In genomic region chr3:88603714-88604161, GRCm38 (mm10) we compare ENCODE assay signal across 8 mouse cellular contexts. TPM values are rescaled to one million over a fixed set of nuclear protein-coding genes. Genes with fewer than 3 reads are reported as not detected.
DNase-seq lines count a peak whose midpoint lies in the region; ATAC-seq and TF ChIP-seq lines count a peak whose summit lies in the region.
"Had no signal": no experiment of that assay in that cellular context is flagged by ENCODE, and none has a peak within 500 bp of the region (broad histone marks: within the 10 kb centered on the region; RNA-seq: fewer than 3 reads in every experiment).

No protein-coding gene starts in this region.

- no peak overlapping the region for H3K9ac ChIP-seq in intestine, embryonic 14.5 days (ENCODE audit: low read length)
- H3K9ac ChIP-seq in liver, embryonic 16.5 days (ENCODE audit: low read depth, low read length) = no peak overlapping the region

- no peak overlapping the region for H3K27ac ChIP-seq in intestine, embryonic 14.5 days (ENCODE audit: low read depth)
- 0 out of 2 replicates have a peak overlapping the region, but pooled peaks have one; percentile 4 for H3K27ac ChIP-seq in liver, embryonic 16.5 days (ENCODE audit: low read length)
- H3K27ac ChIP-seq in spleen, adult 2 months (ENCODE audit: insufficient read depth, low read length) = no peak overlapping the region

- 27% methylated on average over 6 of the region's 6 CpGs for WGBS in intestine, embryonic 14.5 days
- WGBS in liver, embryonic 16.5 days (ENCODE audit: insufficient replicate concordance) = 11% methylated on average over 6 of the region's 6 CpGs
- 12% methylated on average over 6 of the region's 6 CpGs for WGBS in spleen, adult 2 months

- ATAC-seq in erythroid progenitor cell, adult 5-6 weeks (replicated peaks; ENCODE audit: low FRiP score, poor library complexity, severe bottlenecking) = 0 out of 2 replicates have a peak, but pooled peaks have one; percentile 35
- ATAC-seq in intestine, embryonic 14.5 days (replicated peaks; ENCODE audit: low FRiP score, low TSS enrichment, low read depth) = no peak
- peak; percentile 67 for ATAC-seq in liver, embryonic 16.5 days (ENCODE audit: low read depth)

- no peak for TF ChIP-seq POLR2A in spleen, adult 2 months (IDR thresholded peaks at IDR 0.05; ENCODE audit: low read depth, low read length)

- H3K9me3 ChIP-seq in intestine, embryonic 14.5 days (ENCODE audit: control insufficient read depth, low read length) = no peaks in the 10 kb centered on the region
- H3K9me3 ChIP-seq in liver, embryonic 16.5 days (replicated peaks; ENCODE audit: control insufficient read depth, low read length) = no peaks in the 10 kb centered on the region

- H3K36me3 ChIP-seq in intestine, embryonic 14.5 days (ENCODE audit: control insufficient read depth, insufficient read depth, low read length) = no peaks in the 10 kb centered on the region
- H3K36me3 ChIP-seq in liver, embryonic 16.5 days (ENCODE audit: control insufficient read depth, insufficient read depth) = no peaks in the 10 kb centered on the region
- H3K36me3 ChIP-seq in spleen, adult 2 months (ENCODE audit: control insufficient read depth, insufficient read depth, low read length) = no peaks in the 10 kb centered on the region

- H3K4me3 ChIP-seq in intestine, embryonic 14.5 days (ENCODE audit: low read depth, low read length) = no peak overlapping the region
- H3K4me3 ChIP-seq in liver, embryonic 16.5 days (ENCODE audit: low read depth, low read length) = no peak overlapping the region
- H3K4me3 ChIP-seq in spleen, adult 2 months (ENCODE audit: extremely low read depth, insufficient read depth, insufficient read length) = no peak overlapping the region

- H3K4me1 ChIP-seq in intestine, embryonic 14.5 days (replicated peaks; ENCODE audit: control insufficient read depth, insufficient read depth, low read length) = peaks cover 5% of the 10 kb centered on the region; the same call in 1 of the 2 replicates
- H3K4me1 ChIP-seq in liver, embryonic 16.5 days (ENCODE audit: control insufficient read depth, low read depth, low read length) = peaks cover 7% of the 10 kb centered on the region
- H3K4me1 ChIP-seq in spleen, adult 2 months (ENCODE audit: control insufficient read depth, insufficient read depth, insufficient read length) = peaks cover 2% of the 10 kb centered on the region; the same call in 1 of the 2 replicates

- no peaks in the 10 kb centered on the region for H3K27me3 ChIP-seq in intestine, embryonic 14.5 days (replicated peaks; ENCODE audit: control insufficient read depth, insufficient read depth, low read length)
- H3K27me3 ChIP-seq in liver, embryonic 16.5 days (ENCODE audit: control insufficient read depth, insufficient read depth, low read depth, low read length) = no peaks in the 10 kb centered on the region
- no peaks in the 10 kb centered on the region for H3K27me3 ChIP-seq in spleen, adult 2 months (ENCODE audit: control insufficient read depth, insufficient read depth, low read length)

- DNase-seq in 3134 (ENCODE audit: extremely low read depth, insufficient read length, low spot score) (peak; percentile 45), A20 (ENCODE audit: low read depth, low spot score) (peak; percentile 79)
- DNase-seq in adrenal gland, postnatal 25 days = peak; percentile 79
- DNase-seq in intestine, embryonic 14.5 days (ENCODE audit: low spot score) = peak; percentile 82
- peak; percentile 49 to 73 for DNase-seq in spleen, adult 2 months (ENCODE audit: low read depth in 1 of 2, low spot score in 2 of 2)

- no peak overlapping the region for H3K4me2 ChIP-seq in intestine, embryonic 14.5 days (ENCODE audit: low read length)
- H3K4me2 ChIP-seq in liver, embryonic 16.5 days (ENCODE audit: low read depth, low read length) = no peak overlapping the region

- peak; percentile 74; the same call in 1 of the 2 replicates for TF ChIP-seq CTCF in spleen, adult 2 months (IDR thresholded peaks at IDR 0.05; ENCODE audit: extremely low read depth, insufficient read depth, insufficient read length, insufficient replicate concordance)

RNA-seq across cellular contexts. Expression of gene Arhgef2, which starts 2.0 kb away (rescaled TPM):
- total RNA-seq in adrenal gland, postnatal 25 days (2021) = 35.4 and 35.9 TPM in 2 replicates
- total RNA-seq in erythroid progenitor cell, adult 5-6 weeks (2015; ENCODE audit: low replicate concordance) = 17.7 and 23.9 TPM in 2 replicates
- total RNA-seq in erythroid progenitor cell, adult 5-6 weeks (2017; ENCODE audit: low replicate concordance) = 12.7 and 15.7 TPM in 2 replicates
- polyA plus RNA-seq in intestine, embryonic 14.5 days (2014; fragmentation: Nextera tagmentation; extraction: Ambion mirVana) = 87.0 and 98.4 TPM in 2 replicates
- polyA plus RNA-seq in liver, embryonic 16.5 days (2015; fragmentation: Nextera tagmentation; extraction: Ambion mirVana) = 16.4 and 20.0 TPM in 2 replicates
- polyA plus RNA-seq in spleen, adult 2 months (2012; rRNA removed) = 120 and 146 TPM in 2 replicates

RNA-seq across cellular contexts. Expression of gene Ssr2, which starts 28.1 kb away (rescaled TPM):
- total RNA-seq in adrenal gland, postnatal 25 days (2021) = 199 and 214 TPM in 2 replicates
- total RNA-seq in erythroid progenitor cell, adult 5-6 weeks (2015; ENCODE audit: low replicate concordance) = 97.7 and 101 TPM in 2 replicates
- 23.9 and 50.2 TPM in 2 replicates for total RNA-seq in erythroid progenitor cell, adult 5-6 weeks (2017; ENCODE audit: low replicate concordance)
- polyA plus RNA-seq in intestine, embryonic 14.5 days (2014; fragmentation: Nextera tagmentation; extraction: Ambion mirVana) = 290 and 316 TPM in 2 replicates
- polyA plus RNA-seq in liver, embryonic 16.5 days (2015; fragmentation: Nextera tagmentation; extraction: Ambion mirVana) = 171 and 190 TPM in 2 replicates
- polyA plus RNA-seq in spleen, adult 2 months (2012; rRNA removed) = 77.2 and 88.7 TPM in 2 replicates

RNA-seq across cellular contexts. Expression of gene Rxfp4, which starts 49.2 kb away (rescaled TPM):
- not detected in 2 replicates for total RNA-seq in adrenal gland, postnatal 25 days (2021)
- total RNA-seq in erythroid progenitor cell, adult 5-6 weeks (2015; ENCODE audit: low replicate concordance) = not detected in 2 replicates
- not detected in 2 replicates for total RNA-seq in erythroid progenitor cell, adult 5-6 weeks (2017; ENCODE audit: low replicate concordance)
- polyA plus RNA-seq in intestine, embryonic 14.5 days (2014; fragmentation: Nextera tagmentation; extraction: Ambion mirVana) = not detected in 2 replicates
- not detected in 2 replicates for polyA plus RNA-seq in liver, embryonic 16.5 days (2015; fragmentation: Nextera tagmentation; extraction: Ambion mirVana)
- not detected in 2 replicates for polyA plus RNA-seq in spleen, adult 2 months (2012; rRNA removed)
- polyA plus RNA-seq: stomach, embryonic 14.5 days had no signal

RNA-seq across cellular contexts. Expression of gene Ubqln4, which starts 50.2 kb away (rescaled TPM):
- total RNA-seq in adrenal gland, postnatal 25 days (2021) = 74.3 and 87.0 TPM in 2 replicates
- total RNA-seq in erythroid progenitor cell, adult 5-6 weeks (2015; ENCODE audit: low replicate concordance) = 8.6 and 10.1 TPM in 2 replicates
- total RNA-seq in erythroid progenitor cell, adult 5-6 weeks (2017; ENCODE audit: low replicate concordance) = 6.3 and 7.6 TPM in 2 replicates
- polyA plus RNA-seq in intestine, embryonic 14.5 days (2014; fragmentation: Nextera tagmentation; extraction: Ambion mirVana) = 59.0 and 60.8 TPM in 2 replicates
- 14.8 and 16.4 TPM in 2 replicates for polyA plus RNA-seq in liver, embryonic 16.5 days (2015; fragmentation: Nextera tagmentation; extraction: Ambion mirVana)
- polyA plus RNA-seq in spleen, adult 2 months (2012; rRNA removed) = 32.5 and 33.7 TPM in 2 replicates

RNA-seq across cellular contexts. Expression of gene Lamtor2, which starts 50.9 kb away (rescaled TPM):
- 148 and 150 TPM in 2 replicates for total RNA-seq in adrenal gland, postnatal 25 days (2021)
- total RNA-seq in erythroid progenitor cell, adult 5-6 weeks (2015; ENCODE audit: low replicate concordance) = 9.0 and 12.6 TPM in 2 replicates
- total RNA-seq in erythroid progenitor cell, adult 5-6 weeks (2017; ENCODE audit: low replicate concordance) = 7.7 and 23.3 TPM in 2 replicates
- 98.9 and 102 TPM in 2 replicates for polyA plus RNA-seq in intestine, embryonic 14.5 days (2014; fragmentation: Nextera tagmentation; extraction: Ambion mirVana)
- polyA plus RNA-seq in liver, embryonic 16.5 days (2015; fragmentation: Nextera tagmentation; extraction: Ambion mirVana) = 98.6 and 107 TPM in 2 replicates
- 104 and 141 TPM in 2 replicates for polyA plus RNA-seq in spleen, adult 2 months (2012; rRNA removed)
